Comparison of ENCODE assay signal across 30 mouse cellular contexts in genomic region chr6:71425681-71426080, GRCm38 (mm10). TPM values are rescaled to one million over a fixed set of nuclear protein-coding genes. Genes with fewer than 3 reads are reported as not detected.
"Had no signal": no experiment of that assay in that cellular context is flagged by ENCODE, and none has a peak within 500 bp of the region (broad histone marks: within the 10 kb centered on the region; RNA-seq: fewer than 3 reads in every experiment).

No protein-coding gene starts in this region.

- H3K27me3 ChIP-seq: heart, embryonic 13.5 days; heart, embryonic 15.5 days; hindbrain, embryonic 13.5 days; hindbrain, embryonic 15.5 days; kidney, embryonic 15.5 days; limb, embryonic 13.5 days; limb, embryonic 15.5 days; liver, embryonic 12.5 days had no signal

- H3K4me2 ChIP-seq: heart, embryonic 13.5 days; heart, embryonic 15.5 days; hindbrain, embryonic 13.5 days; hindbrain, embryonic 15.5 days; kidney, embryonic 15.5 days; limb, embryonic 13.5 days; limb, embryonic 15.5 days; liver, embryonic 12.5 days had no signal

- H3K4me3 ChIP-seq: heart, embryonic 10.5 days; heart, embryonic 13.5 days; heart, embryonic 15.5 days; hindbrain, embryonic 13.5 days; hindbrain, embryonic 15.5 days; kidney, embryonic 15.5 days; left cerebral cortex, adult 2 months; limb, embryonic 13.5 days; limb, embryonic 15.5 days; liver, embryonic 12.5 days had no signal

- H3K4me1 ChIP-seq: heart, embryonic 10.5 days; heart, embryonic 13.5 days; heart, embryonic 15.5 days; hindbrain, embryonic 13.5 days; hindbrain, embryonic 15.5 days; kidney, embryonic 15.5 days; limb, embryonic 13.5 days; limb, embryonic 15.5 days; liver, embryonic 12.5 days had no signal

- H3K9ac ChIP-seq: heart, embryonic 13.5 days; heart, embryonic 15.5 days; hindbrain, embryonic 13.5 days; hindbrain, embryonic 15.5 days; kidney, embryonic 15.5 days; limb, embryonic 13.5 days; limb, embryonic 15.5 days; liver, embryonic 12.5 days; liver, embryonic 14.5 days had no signal

- DNase-seq: gastrocnemius, postnatal 14 days; gastrocnemius, postnatal 36 days; heart, adult 18-20 months; heart, postnatal 14 days; heart, postnatal 36 days; kidney, adult 11 months; kidney, adult 2 months; kidney, adult 9 months; kidney, postnatal 14 days; kidney, postnatal 36 days; layer of hippocampus, adult 9-11 months; layer of hippocampus, postnatal 36 days; left cerebral cortex, postnatal 4 days had no signal

- ATAC-seq: hindbrain, postnatal 0 days; intestine, embryonic 16.5 days; liver, embryonic 12.5 days had no signal

- H3K27ac ChIP-seq: heart, embryonic 10.5 days; heart, embryonic 13.5 days; heart, embryonic 15.5 days; hindbrain, embryonic 13.5 days; hindbrain, embryonic 15.5 days; hindbrain, postnatal 0 days; kidney, embryonic 15.5 days; kidney, postnatal 0 days; left cerebral cortex, adult 2 months; limb, embryonic 13.5 days; limb, embryonic 15.5 days; liver, embryonic 12.5 days; liver, embryonic 14.5 days had no signal

- H3K9me3 ChIP-seq: heart, embryonic 10.5 days; heart, embryonic 13.5 days; heart, embryonic 15.5 days; hindbrain, embryonic 13.5 days; hindbrain, embryonic 15.5 days; kidney, embryonic 15.5 days; limb, embryonic 13.5 days; limb, embryonic 15.5 days; liver, embryonic 12.5 days had no signal

RNA-seq across cellular contexts. Expression of gene Cd8a, which starts 52.5 kb away (rescaled TPM):
- polyA plus RNA-seq: heart, embryonic 10.5 days; heart, embryonic 13.5 days; heart, embryonic 15.5 days; hindbrain, embryonic 11.5 days; hindbrain, embryonic 13.5 days; hindbrain, embryonic 15.5 days; hindbrain, postnatal 0 days; intestine, embryonic 14.5 days; intestine, embryonic 16.5 days; limb, embryonic 11.5 days; limb, embryonic 13.5 days; limb, embryonic 15.5 days; liver, embryonic 12.5 days; liver, embryonic 14.5 days had no signal
